Mouse (Mus musculus) myocyte (in vitro differentiated cells): Measurements from ENCODE around the gene Atg4b. TPM values are rescaled to one million over a fixed set of nuclear protein-coding genes. Genes with fewer than 3 reads are reported as not detected.

ENCODE experiments used
- H3K27me3 ChIP-seq: one replicate; pipeline ENCODE4 v1.6.1; 2011; ENCODE audit not compliant: control insufficient read depth, insufficient read depth, insufficient read length
- H3K36me3 ChIP-seq: one replicate; pipeline ENCODE4 v1.6.1; 2011; ENCODE audit not compliant: control insufficient read depth, insufficient read depth
- H3K4me2 ChIP-seq: one replicate; pipeline ENCODE4 v1.6.1; 2011; ENCODE audit warnings: low read depth, control low read depth
- H3K4me3 ChIP-seq: one replicate; pipeline ENCODE4 v1.5.1; 2011; ENCODE audit warnings: mild to moderate bottlenecking, control low read depth, moderate library complexity
- H3K79me2 ChIP-seq: one replicate; pipeline ENCODE4 v1.6.1; 2011; ENCODE audit not compliant: control insufficient read depth, insufficient read depth
- H3ac ChIP-seq: one replicate; pipeline ENCODE4 v1.6.1; 2011; ENCODE audit not compliant: control insufficient read depth, insufficient read length
- CEBPB ChIP-seq: IDR thresholded peaks from 2 replicates; pipeline ENCODE4 v1.6.1; 2011; ENCODE audit warnings: mild to moderate bottlenecking, moderate library complexity; ENCODE audit not compliant: poor library complexity, insufficient read depth, severe bottlenecking
- E2F4 ChIP-seq: IDR thresholded peaks from one replicate; pipeline ENCODE4 v1.6.1; 2011; ENCODE audit warnings: mild to moderate bottlenecking, control low read depth, moderate library complexity; ENCODE audit not compliant: insufficient read depth
- MAX ChIP-seq: IDR thresholded peaks from one replicate; pipeline ENCODE4 v1.6.1; 2011; ENCODE audit warnings: low read depth, mild to moderate bottlenecking, control low read depth
- MYOD1 ChIP-seq, 3 experiments: IDR thresholded peaks; one replicate each; pipeline ENCODE4 v1.6.1; 2011; ENCODE audit warnings: control low read depth in 2 of 3, low read depth in 2 of 3, mild to moderate bottlenecking in 2 of 3, moderate library complexity in 1 of 3; ENCODE audit not compliant: insufficient read length in 2 of 3, control insufficient read depth in 1 of 3
- MYOG ChIP-seq, 3 experiments: IDR thresholded peaks; one replicate each; pipeline ENCODE4 v1.6.1; 2011; ENCODE audit warnings: control low read depth in 2 of 3, low read depth in 2 of 3, mild to moderate bottlenecking in 2 of 3; ENCODE audit not compliant: insufficient read length in 2 of 3, control insufficient read depth in 1 of 3, insufficient read depth in 1 of 3
- POLR2A ChIP-seq: IDR thresholded peaks from one replicate; pipeline ENCODE4 v1.6.1; 2011; ENCODE audit warnings: low read depth, mild to moderate bottlenecking, control low read depth, moderate library complexity; ENCODE audit not compliant: insufficient read length
- POLR2AphosphoS2 ChIP-seq: IDR thresholded peaks from one replicate; pipeline ENCODE4 v1.6.1; 2011; ENCODE audit warnings: low read depth, control low read depth; ENCODE audit not compliant: insufficient read length
- REST ChIP-seq: IDR thresholded peaks from one replicate; pipeline ENCODE4 v1.6.1; 2011; ENCODE audit warnings: mild to moderate bottlenecking, control low read depth, moderate library complexity; ENCODE audit not compliant: insufficient read depth, insufficient read length
- SRF ChIP-seq: IDR thresholded peaks from one replicate; pipeline ENCODE4 v1.6.1; 2011; ENCODE audit warnings: low read depth; ENCODE audit not compliant: control insufficient read depth, insufficient read length
- TCF12 ChIP-seq: IDR thresholded peaks from one replicate; pipeline ENCODE4 v1.6.1; 2011; ENCODE audit warnings: mild to moderate bottlenecking, control low read depth; ENCODE audit not compliant: poor library complexity, insufficient read depth, severe bottlenecking
- TCF3 ChIP-seq: IDR thresholded peaks from one replicate; pipeline ENCODE4 v1.6.1; 2011; ENCODE audit warnings: low read depth, control low read depth; ENCODE audit not compliant: insufficient read length
- USF1 ChIP-seq: IDR thresholded peaks from one replicate; pipeline ENCODE4 v1.6.1; 2011; ENCODE audit warnings: low read depth, mild to moderate bottlenecking, control low read depth, moderate library complexity
- polyA plus RNA-seq: library from polyadenylated mRNA; unstranded; fragments of >200 nt; fragmentation: generic; extraction: Trizol; gene quantifications from one replicate; pipeline ENCODE4 v1.2.1, GENCODE M21; 2012; ENCODE audit warnings: missing spikeins

Atg4b gene
- polyA plus RNA-seq, 1 experiment = 49.9 TPM

GRCm38 (mm10) chr1:93823796-93824495 lies 72.6 kb downstream of the Atg4b start:
- no peak overlapping the region for H3ac ChIP-seq
- no peaks in the 10 kb centered on the region for H3K27me3 ChIP-seq
- H3K4me2 ChIP-seq = peak overlapping the region; percentile 98
- H3K4me3 ChIP-seq = peak overlapping the region; percentile 49
- no peaks in the 10 kb centered on the region for H3K36me3 ChIP-seq
- H3K79me2 ChIP-seq = no peaks in the 10 kb centered on the region
- no peak for TF ChIP-seq TCF12
- TF ChIP-seq POLR2AphosphoS2 = no peak
- TF ChIP-seq E2F4 = no peak

- Histone ChIP-seq H3K4me3 (peak within 1 kb of the TSS; percentile 49), H3K79me2 (no peaks in the 10 kb centered on the region), H3K4me2 (peak within 1 kb of the TSS; percentile 98), H3ac (peak within 1 kb of the TSS; percentile 1), H3K36me3 (no peaks in the 10 kb centered on the region), H3K27me3 (no peaks in the 10 kb centered on the region)
- no peak for TF ChIP-seq POLR2AphosphoS2
- no peak for TF ChIP-seq USF1
- TF ChIP-seq CEBPB = no peak
- no peak for TF ChIP-seq SRF
- TF ChIP-seq REST = no peak
- no peak for TF ChIP-seq E2F4
- no peak for TF ChIP-seq POLR2A
- no peak for TF ChIP-seq MYOG (IDR thresholded peaks at IDR 0.05; ENCODE audit: control insufficient read depth in 1 of 3, insufficient read depth in 1 of 3, insufficient read length in 2 of 3, low read depth in 2 of 3)
- TF ChIP-seq MAX = no peak
- TF ChIP-seq TCF3 = no peak
- no peak for TF ChIP-seq MYOD1 (IDR thresholded peaks at IDR 0.05; ENCODE audit: control insufficient read depth in 1 of 3, insufficient read length in 2 of 3, low read depth in 2 of 3)
- no peak for TF ChIP-seq TCF12
Measured at GRCm38 (mm10) chr1:93824609-93825008, 73.3 kb downstream of the Atg4b start, which contains the start of gene D2hgdh. Gene D2hgdh (plus strand): TSS chr1:93824909.

- Histone ChIP-seq H3K36me3 (no peaks in the 10 kb centered on the region), H3K79me2 (no peaks in the 10 kb centered on the region), H3K27me3 (no peaks in the 10 kb centered on the region), H3ac (peak overlapping the region; percentile 1), H3K4me3 (peak overlapping the region; percentile 49), H3K4me2 (peak overlapping the region; percentile 98)
- TF ChIP-seq MYOG (IDR thresholded peaks at IDR 0.05; ENCODE audit: control insufficient read depth in 1 of 3, insufficient read depth in 1 of 3, insufficient read length in 2 of 3, low read depth in 2 of 3) (peak in 1 of 3 experiments; percentile 4), CEBPB (no peak), TCF3 (no peak), MAX (no peak), MYOD1 (IDR thresholded peaks at IDR 0.05; ENCODE audit: control insufficient read depth in 1 of 3, insufficient read length in 2 of 3, low read depth in 2 of 3) (peak in 2 of 3 experiments; percentile 51 to 54), SRF (peak; percentile 96), POLR2A (peak; percentile 98), USF1 (no peak), TCF12 (no peak), REST (no peak), POLR2AphosphoS2 (peak; percentile 97), E2F4 (no peak)
Measured at GRCm38 (mm10) chr1:93825105-93825674, 73.9 kb downstream of the Atg4b start.

- Histone ChIP-seq H3K36me3 (no peaks in the 10 kb centered on the region), H3K4me3 (peak overlapping the region; percentile 49), H3K79me2 (no peaks in the 10 kb centered on the region), H3ac (peak overlapping the region; percentile 1), H3K27me3 (no peaks in the 10 kb centered on the region), H3K4me2 (peak overlapping the region; percentile 98)
- TF ChIP-seq E2F4 (no peak), REST (no peak), CEBPB (no peak), MAX (no peak), MYOG (IDR thresholded peaks at IDR 0.05; ENCODE audit: control insufficient read depth in 1 of 3, insufficient read depth in 1 of 3, insufficient read length in 2 of 3, low read depth in 2 of 3) (no peak), SRF (no peak), TCF12 (no peak), USF1 (no peak), POLR2AphosphoS2 (no peak)
Measured at GRCm38 (mm10) chr1:93825771-93826539, 74.7 kb downstream of the Atg4b start.
